8 mouse cellular contexts compared by ENCODE assay signal in genomic region chr11:77461856-77462255, GRCm38 (mm10). TPM values are rescaled to one million over a fixed set of nuclear protein-coding genes. Genes with fewer than 3 reads are reported as not detected.
DNase-seq lines count a peak whose midpoint lies in the region; ATAC-seq and TF ChIP-seq lines count a peak whose summit lies in the region.
"Had no signal": no experiment of that assay in that cellular context is flagged by ENCODE, and none has a peak within 500 bp of the region (broad histone marks: within the 10 kb centered on the region; RNA-seq: fewer than 3 reads in every experiment).

No protein-coding gene starts in this region.

- no peak for TF ChIP-seq CTCF in lung, postnatal 0 days (IDR thresholded peaks at IDR 0.05)

- no peak overlapping the region for H3K27ac ChIP-seq in lung, postnatal 0 days (ENCODE audit: low read length)
- H3K27ac ChIP-seq in forebrain, embryonic 14.5 days (ENCODE audit: low read depth, low read length) = no peak overlapping the region
- no peak overlapping the region for H3K27ac ChIP-seq in limb, embryonic 15.5 days
- no peak overlapping the region for H3K27ac ChIP-seq in stomach, embryonic 15.5 days

- no peak overlapping the region for H3K9ac ChIP-seq in lung, postnatal 0 days (replicated peaks; ENCODE audit: low read depth)
- peak overlapping the region; percentile 66 for H3K9ac ChIP-seq in forebrain, embryonic 14.5 days (ENCODE audit: low read length)
- peak overlapping the region; percentile 31; the same call in 1 of the 2 replicates for H3K9ac ChIP-seq in limb, embryonic 15.5 days
- no peak overlapping the region for H3K9ac ChIP-seq in stomach, embryonic 15.5 days

- H3K4me3 ChIP-seq in lung, postnatal 0 days (ENCODE audit: low read depth, low read length) = peak overlapping the region; percentile 51
- H3K4me3 ChIP-seq in forebrain, embryonic 14.5 days (ENCODE audit: low read depth, low read length) = peak overlapping the region; percentile 46
- peak overlapping the region; percentile 57 for H3K4me3 ChIP-seq in limb, embryonic 15.5 days
- peak overlapping the region; percentile 52 for H3K4me3 ChIP-seq in stomach, embryonic 15.5 days (replicated peaks)

- no peaks in the 10 kb centered on the region for H3K36me3 ChIP-seq in lung, postnatal 0 days (ENCODE audit: insufficient read depth, low read length)
- peaks cover 5% of the 10 kb centered on the region; the same call in 1 of the 2 replicates for H3K36me3 ChIP-seq in forebrain, embryonic 14.5 days (ENCODE audit: control insufficient read depth, insufficient read depth, low read length)
- H3K36me3 ChIP-seq in limb, embryonic 15.5 days = no peaks in the 10 kb centered on the region
- no peaks in the 10 kb centered on the region for H3K36me3 ChIP-seq in stomach, embryonic 15.5 days

- H3K27me3 ChIP-seq in lung, postnatal 0 days (replicated peaks; ENCODE audit: insufficient read depth, low read length) = peaks cover 21% of the 10 kb centered on the region; the same call in 1 of the 2 replicates
- peaks cover 25% of the 10 kb centered on the region for H3K27me3 ChIP-seq in forebrain, embryonic 14.5 days (replicated peaks; ENCODE audit: control insufficient read depth, insufficient read depth, low read length)
- H3K27me3 ChIP-seq in limb, embryonic 15.5 days = peaks cover 65% of the 10 kb centered on the region
- H3K27me3 ChIP-seq in stomach, embryonic 15.5 days (replicated peaks) = peaks cover 43% of the 10 kb centered on the region

- DNase-seq in lung, postnatal 0 days (ENCODE audit: low spot score) = no peak
- no peak for DNase-seq in lung, postnatal 36 days
- DNase-seq in forebrain, embryonic 14.5 days (ENCODE audit: low spot score) = no peak
- DNase-seq in adrenal gland, postnatal 36 days = no peak
- no peak for DNase-seq in urinary bladder, adult 18-20 months (ENCODE audit: low spot score in 2 of 2)

- peaks cover 5% of the 10 kb centered on the region; the same call in 1 of the 2 replicates for H3K4me1 ChIP-seq in lung, postnatal 0 days (ENCODE audit: insufficient read depth, low read depth, low read length)
- peaks cover 11% of the 10 kb centered on the region for H3K4me1 ChIP-seq in forebrain, embryonic 14.5 days (ENCODE audit: control insufficient read depth, insufficient read depth, low read length)
- peaks cover 14% of the 10 kb centered on the region for H3K4me1 ChIP-seq in limb, embryonic 15.5 days
- H3K4me1 ChIP-seq in stomach, embryonic 15.5 days = peaks cover 13% of the 10 kb centered on the region

- no peak for ATAC-seq in lung, postnatal 0 days
- ATAC-seq in forebrain, embryonic 14.5 days = no peak
- ATAC-seq in limb, embryonic 15.5 days (ENCODE audit: insufficient number of reproducible peaks, low FRiP score, low TSS enrichment, low read depth) = no peak
- no peak for ATAC-seq in stomach, embryonic 15.5 days (ENCODE audit: insufficient read depth, low FRiP score, low read depth)
- ATAC-seq: inflammation-experienced regulatory T-cells, adult 6 months had no signal

- no peaks in the 10 kb centered on the region for H3K9me3 ChIP-seq in lung, postnatal 0 days (ENCODE audit: low read length)
- no peaks in the 10 kb centered on the region for H3K9me3 ChIP-seq in forebrain, embryonic 14.5 days (replicated peaks; ENCODE audit: control insufficient read depth, low read length)
- no peaks in the 10 kb centered on the region for H3K9me3 ChIP-seq in limb, embryonic 15.5 days
- no peaks in the 10 kb centered on the region for H3K9me3 ChIP-seq in stomach, embryonic 15.5 days

- peak overlapping the region; percentile 86 for H3K4me2 ChIP-seq in lung, postnatal 0 days (replicated peaks; ENCODE audit: low read depth, low read length)
- H3K4me2 ChIP-seq in forebrain, embryonic 14.5 days (ENCODE audit: low read length) = peak overlapping the region; percentile 99
- H3K4me2 ChIP-seq in limb, embryonic 15.5 days = peak overlapping the region; percentile 99
- H3K4me2 ChIP-seq in stomach, embryonic 15.5 days = peak overlapping the region; percentile 98

- no peak for TF ChIP-seq EP300 in lung, postnatal 0 days (IDR thresholded peaks at IDR 0.05)

- WGBS in lung, postnatal 0 days = 4% methylated on average over 6 of the region's 6 CpGs
- WGBS in forebrain, embryonic 14.5 days = 3% methylated on average over 6 of the region's 6 CpGs
- 6% methylated on average over 6 of the region's 6 CpGs for WGBS in limb, embryonic 15.5 days
- WGBS in stomach, embryonic 15.5 days = 2% methylated on average over 6 of the region's 6 CpGs

RNA-seq across cellular contexts. Expression of gene Coro6, which starts 0.4 kb away (rescaled TPM):
- 0.26 and 0.45 TPM in 2 replicates for polyA plus RNA-seq in lung, postnatal 0 days (2015; fragmentation: Nextera tagmentation; extraction: Ambion mirVana)
- 0.06 TPM in 1 of 2 replicates, not detected in the other for polyA plus RNA-seq in forebrain, embryonic 14.5 days (2014; fragmentation: Nextera tagmentation; extraction: Ambion mirVana)
- 2.2 and 8.0 TPM in 2 replicates for polyA plus RNA-seq in limb, embryonic 15.5 days (2015; fragmentation: Nextera tagmentation; extraction: Ambion mirVana)
- 0.17 and 0.18 TPM in 2 replicates for polyA plus RNA-seq in stomach, embryonic 15.5 days (2015; fragmentation: Nextera tagmentation; extraction: Ambion mirVana)
- total RNA-seq in adrenal gland, postnatal 36 days (2021) = 1 to 10 TPM in 1 of 2 experiments, under 1 TPM in 1; 0.96 to 1.7 TPM
- polyA plus RNA-seq: inflammation-experienced regulatory T-cells, adult 6 months had no signal

RNA-seq across cellular contexts. Expression of gene Ankrd13b, which starts 27.6 kb away (rescaled TPM):
- polyA plus RNA-seq in lung, postnatal 0 days (2015; fragmentation: Nextera tagmentation; extraction: Ambion mirVana) = 1.9 and 2.2 TPM in 2 replicates
- polyA plus RNA-seq in forebrain, embryonic 14.5 days (2014; fragmentation: Nextera tagmentation; extraction: Ambion mirVana) = 25.3 and 32.7 TPM in 2 replicates
- polyA plus RNA-seq in limb, embryonic 15.5 days (2015; fragmentation: Nextera tagmentation; extraction: Ambion mirVana) = 5.0 and 7.2 TPM in 2 replicates
- polyA plus RNA-seq in stomach, embryonic 15.5 days (2015; fragmentation: Nextera tagmentation; extraction: Ambion mirVana) = 5.9 and 6.2 TPM in 2 replicates
- 1 to 10 TPM; 5.8 to 6.7 TPM for total RNA-seq in adrenal gland, postnatal 36 days (2021)

RNA-seq across cellular contexts. Expression of gene Git1, which starts 31.5 kb away (rescaled TPM):
- 12.3 and 12.6 TPM in 2 replicates for polyA plus RNA-seq in lung, postnatal 0 days (2015; fragmentation: Nextera tagmentation; extraction: Ambion mirVana)
- polyA plus RNA-seq in forebrain, embryonic 14.5 days (2014; fragmentation: Nextera tagmentation; extraction: Ambion mirVana) = 16.3 and 18.7 TPM in 2 replicates
- 9.1 and 10.8 TPM in 2 replicates for polyA plus RNA-seq in limb, embryonic 15.5 days (2015; fragmentation: Nextera tagmentation; extraction: Ambion mirVana)
- 9.7 and 10.9 TPM in 2 replicates for polyA plus RNA-seq in stomach, embryonic 15.5 days (2015; fragmentation: Nextera tagmentation; extraction: Ambion mirVana)
- 10 to 100 TPM; 47.6 to 49.9 TPM for total RNA-seq in adrenal gland, postnatal 36 days (2021)

RNA-seq across cellular contexts. Expression of gene Abhd15, which starts 53.1 kb away (rescaled TPM):
- polyA plus RNA-seq in lung, postnatal 0 days (2015; fragmentation: Nextera tagmentation; extraction: Ambion mirVana) = 4.1 and 4.3 TPM in 2 replicates
- 1.2 and 1.8 TPM in 2 replicates for polyA plus RNA-seq in forebrain, embryonic 14.5 days (2014; fragmentation: Nextera tagmentation; extraction: Ambion mirVana)
- polyA plus RNA-seq in limb, embryonic 15.5 days (2015; fragmentation: Nextera tagmentation; extraction: Ambion mirVana) = 2.7 and 3.0 TPM in 2 replicates
- polyA plus RNA-seq in stomach, embryonic 15.5 days (2015; fragmentation: Nextera tagmentation; extraction: Ambion mirVana) = 4.0 and 5.2 TPM in 2 replicates
- total RNA-seq in adrenal gland, postnatal 36 days (2021) = 10 to 100 TPM; 12.6 to 14.0 TPM

RNA-seq across cellular contexts. Expression of gene Trp53i13, which starts 53.9 kb away (rescaled TPM):
- 27.4 and 32.9 TPM in 2 replicates for polyA plus RNA-seq in lung, postnatal 0 days (2015; fragmentation: Nextera tagmentation; extraction: Ambion mirVana)
- polyA plus RNA-seq in forebrain, embryonic 14.5 days (2014; fragmentation: Nextera tagmentation; extraction: Ambion mirVana) = 16.3 and 16.6 TPM in 2 replicates
- polyA plus RNA-seq in limb, embryonic 15.5 days (2015; fragmentation: Nextera tagmentation; extraction: Ambion mirVana) = 62.5 and 69.8 TPM in 2 replicates
- polyA plus RNA-seq in stomach, embryonic 15.5 days (2015; fragmentation: Nextera tagmentation; extraction: Ambion mirVana) = 33.7 and 35.8 TPM in 2 replicates
- 10 to 100 TPM in 1 of 2 experiments, 1 to 10 TPM in 1; 9.4 to 10.1 TPM for total RNA-seq in adrenal gland, postnatal 36 days (2021)

Comparison
In these comparisons a context has a peak if more than half of its experiments do, and no peak if none do; other contexts are left out.
1. H3K9ac ChIP-seq: peak in forebrain, embryonic 14.5 days (single experiment) and limb, embryonic 15.5 days (single experiment); none in lung, postnatal 0 days (single experiment) and stomach, embryonic 15.5 days (single experiment).
2. Peak in every context shown above with its lines, with median percentiles within 50 percentile points of each other: H3K4me2 ChIP-seq and H3K4me3 ChIP-seq.